11 mouse cellular contexts compared by ENCODE assay signal in the genomic region with DNA sequence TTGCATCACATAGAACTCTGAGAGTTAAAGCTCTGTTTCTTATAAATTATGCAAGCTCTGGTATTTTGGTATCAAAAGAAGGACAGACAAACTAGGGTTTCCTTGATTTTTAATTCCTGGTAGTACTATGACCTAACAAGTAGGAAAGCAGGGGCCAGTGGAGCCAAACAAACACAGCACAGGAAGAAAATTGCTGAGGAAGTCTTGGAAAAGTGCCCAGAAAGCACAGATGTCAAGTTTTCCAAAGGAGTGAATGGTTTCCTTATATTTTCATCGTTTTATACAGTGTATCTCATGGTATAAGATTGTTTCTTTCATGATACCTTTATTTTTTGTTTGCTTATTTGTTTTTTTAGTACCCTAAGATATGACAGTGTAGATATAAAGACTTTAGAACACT.
DNase-seq lines count a peak whose midpoint lies in the region; ATAC-seq and TF ChIP-seq lines count a peak whose summit lies in the region.
"Had no signal": no experiment of that assay in that cellular context is flagged by ENCODE, and none has a peak within 500 bp of the region (broad histone marks: within the 10 kb centered on the region; RNA-seq: fewer than 3 reads in every experiment).

No protein-coding gene starts in this region.

- H3K79me2 ChIP-seq in heart, adult 2 months (replicated peaks; ENCODE audit: control insufficient read depth, insufficient read depth, low read length) = no peaks in the 10 kb centered on the region

- TF ChIP-seq EP300 in heart, adult 2 months (IDR thresholded peaks at IDR 0.05; ENCODE audit: insufficient read depth, low read depth, low read length) = no peak

- ATAC-seq in midbrain, embryonic 14.5 days (ENCODE audit: low FRiP score, low TSS enrichment) = no peak
- no peak for ATAC-seq in midbrain, embryonic 16.5 days

- no peak overlapping the region for H3K9ac ChIP-seq in heart, adult 2 months (ENCODE audit: low read depth, low read length)
- H3K9ac ChIP-seq in midbrain, embryonic 14.5 days (replicated peaks; ENCODE audit: low read length) = no peak overlapping the region
- H3K9ac ChIP-seq in midbrain, embryonic 16.5 days (ENCODE audit: low read depth, low read length) = no peak overlapping the region
- H3K9ac ChIP-seq: hindbrain, embryonic 15.5 days had no signal

- TF ChIP-seq CTCF in heart, adult 2 months (IDR thresholded peaks at IDR 0.05) = no peak

- DNase-seq in heart, postnatal 4 days = peak; percentile 13
- no peak for DNase-seq in heart, adult 2 months
- peak; percentile 43 for DNase-seq in midbrain, embryonic 14.5 days
- peak; percentile 16 to 56 for DNase-seq in cerebellum, postnatal 25 days
- no peak for DNase-seq in adrenal gland, adult 8-10 months
- no peak for DNase-seq in adrenal gland, adult (ENCODE audit: inconsistent age in 2 of 2, low spot score in 1 of 2)
- DNase-seq: liver had no signal

- no peak overlapping the region for H3K4me3 ChIP-seq in heart, adult 2 months
- no peak overlapping the region for H3K4me3 ChIP-seq in midbrain, embryonic 14.5 days (replicated peaks; ENCODE audit: low read depth, low read length)
- H3K4me3 ChIP-seq in midbrain, embryonic 16.5 days (ENCODE audit: low read depth, low read length) = no peak overlapping the region
- H3K4me3 ChIP-seq: hindbrain, embryonic 15.5 days had no signal

- no peaks in the 10 kb centered on the region for H3K27me3 ChIP-seq in heart, adult 2 months (ENCODE audit: control insufficient read depth, insufficient read depth, low read length)
- no peaks in the 10 kb centered on the region for H3K27me3 ChIP-seq in midbrain, embryonic 14.5 days (ENCODE audit: control insufficient read depth, insufficient read depth, low read length)
- H3K27me3 ChIP-seq in midbrain, embryonic 16.5 days (ENCODE audit: control insufficient read depth, insufficient read depth, low read depth, low read length) = no peaks in the 10 kb centered on the region
- H3K27me3 ChIP-seq: hindbrain, embryonic 15.5 days had no signal

- TF ChIP-seq POLR2A in heart, adult 2 months (IDR thresholded peaks at IDR 0.05; ENCODE audit: insufficient read depth, low read depth, low read length) = no peak

- no peaks in the 10 kb centered on the region for H3K36me3 ChIP-seq in heart, adult 2 months (ENCODE audit: control insufficient read depth, insufficient read depth, low read length)
- no peaks in the 10 kb centered on the region for H3K36me3 ChIP-seq in midbrain, embryonic 14.5 days (ENCODE audit: control insufficient read depth, insufficient read depth, low read length)
- H3K36me3 ChIP-seq in midbrain, embryonic 16.5 days (ENCODE audit: control insufficient read depth, insufficient read depth, low read length) = no peaks in the 10 kb centered on the region
- H3K36me3 ChIP-seq: hindbrain, embryonic 15.5 days had no signal

- H3K9me3 ChIP-seq in midbrain, embryonic 14.5 days (ENCODE audit: control insufficient read depth, low read length) = no peaks in the 10 kb centered on the region
- H3K9me3 ChIP-seq in midbrain, embryonic 16.5 days (replicated peaks; ENCODE audit: control insufficient read depth, low read length, poor library complexity, severe bottlenecking) = no peaks in the 10 kb centered on the region
- H3K9me3 ChIP-seq: hindbrain, embryonic 15.5 days had no signal

- no peak overlapping the region for H3K27ac ChIP-seq in heart, adult 2 months
- no peak overlapping the region for H3K27ac ChIP-seq in midbrain, embryonic 14.5 days (replicated peaks; ENCODE audit: low read depth, low read length)
- H3K27ac ChIP-seq in midbrain, embryonic 16.5 days (ENCODE audit: low read length) = no peak overlapping the region
- H3K27ac ChIP-seq: hindbrain, embryonic 15.5 days; macrophage; stomach, postnatal 0 days had no signal

- WGBS in heart, adult 2 months = 16% methylated on average over 1 of the region's 1 CpGs
- 79% methylated on average over 1 of the region's 1 CpGs for WGBS in midbrain, embryonic 14.5 days
- 62% methylated on average over 1 of the region's 1 CpGs for WGBS in midbrain, embryonic 16.5 days

- no peaks in the 10 kb centered on the region for H3K4me1 ChIP-seq in heart, adult 2 months (ENCODE audit: control insufficient read depth, insufficient read depth, low read length)
- H3K4me1 ChIP-seq in midbrain, embryonic 14.5 days (ENCODE audit: control insufficient read depth, insufficient read depth, low read length) = no peaks in the 10 kb centered on the region
- no peaks in the 10 kb centered on the region for H3K4me1 ChIP-seq in midbrain, embryonic 16.5 days (ENCODE audit: control insufficient read depth, insufficient read depth, low read length)
- H3K4me1 ChIP-seq: hindbrain, embryonic 15.5 days had no signal

- H3K4me2 ChIP-seq in midbrain, embryonic 14.5 days (ENCODE audit: low read length) = no peak overlapping the region
- no peak overlapping the region for H3K4me2 ChIP-seq in midbrain, embryonic 16.5 days (ENCODE audit: low read length)
- H3K4me2 ChIP-seq: hindbrain, embryonic 15.5 days had no signal

- intact Hi-C loops in heart, adult 2 months (cut with DNase I) = no loop called here

Comparison
In these comparisons a context has a peak if more than half of its experiments do, and no peak if none do; other contexts are left out.
1. DNase-seq: peak in heart, postnatal 4 days (single experiment), midbrain, embryonic 14.5 days (single experiment) and cerebellum, postnatal 25 days (2 of 2); none in heart, adult 2 months (0 of 2), adrenal gland, adult 8-10 months (single experiment) and adrenal gland, adult (0 of 2).